Mouse (Mus musculus) neural tube, postnatal 0 days (tissue): ENCODE measurements around the gene Cysltr2. TPM values are rescaled to one million over a fixed set of nuclear protein-coding genes. Genes with fewer than 3 reads are reported as not detected.

Experiments
- polyA plus RNA-seq: library from polyadenylated mRNA; unstranded; fragments of >200 nt; fragmentation: Nextera tagmentation; extraction: Ambion mirVana; gene quantifications from 2 replicates; pipeline ENCODE4 v1.2.1, GENCODE M21; 2015

Cysltr2 gene
- polyA plus RNA-seq = 0.39 TPM in 1 of 2 replicates, not detected in the other

DNA sequence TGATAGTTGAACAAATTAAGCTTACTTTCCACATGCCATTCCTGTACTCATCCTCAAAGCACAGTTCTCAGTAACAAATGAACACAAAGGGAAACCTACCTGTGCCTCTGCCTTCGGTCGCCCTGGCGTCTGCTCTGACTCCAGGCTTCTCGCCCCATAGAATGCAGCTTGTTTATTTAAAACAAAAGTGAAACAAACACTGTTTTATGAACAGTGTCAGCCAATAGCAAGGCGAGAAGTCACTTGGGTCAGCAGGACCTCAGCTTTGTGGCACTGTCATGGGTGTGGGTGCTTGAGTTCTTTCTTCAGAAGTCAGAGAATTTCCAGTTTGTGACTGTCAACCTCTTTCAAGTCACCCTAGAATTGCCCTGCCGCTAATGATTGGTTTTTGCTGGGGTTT, at the start of gene Cysltr2:
TSS of gene Cysltr2 (minus strand) at position 178 of the 400 bp plus-strand sequence.

Other genes starting within 250 kb of the Cysltr2 start
- 47.9 and 48.6 TPM in 2 replicates for gene Rcbtb2, start 73.9 kb upstream of the Cysltr2 start, polyA plus RNA-seq
- 2.7 and 3.6 TPM in 2 replicates for gene Lpar6, start 188.8 kb upstream of the Cysltr2 start, polyA plus RNA-seq